Mouse (Mus musculus): ENCODE results near the gene Phospho1.

Phospho1 gene

DNA sequence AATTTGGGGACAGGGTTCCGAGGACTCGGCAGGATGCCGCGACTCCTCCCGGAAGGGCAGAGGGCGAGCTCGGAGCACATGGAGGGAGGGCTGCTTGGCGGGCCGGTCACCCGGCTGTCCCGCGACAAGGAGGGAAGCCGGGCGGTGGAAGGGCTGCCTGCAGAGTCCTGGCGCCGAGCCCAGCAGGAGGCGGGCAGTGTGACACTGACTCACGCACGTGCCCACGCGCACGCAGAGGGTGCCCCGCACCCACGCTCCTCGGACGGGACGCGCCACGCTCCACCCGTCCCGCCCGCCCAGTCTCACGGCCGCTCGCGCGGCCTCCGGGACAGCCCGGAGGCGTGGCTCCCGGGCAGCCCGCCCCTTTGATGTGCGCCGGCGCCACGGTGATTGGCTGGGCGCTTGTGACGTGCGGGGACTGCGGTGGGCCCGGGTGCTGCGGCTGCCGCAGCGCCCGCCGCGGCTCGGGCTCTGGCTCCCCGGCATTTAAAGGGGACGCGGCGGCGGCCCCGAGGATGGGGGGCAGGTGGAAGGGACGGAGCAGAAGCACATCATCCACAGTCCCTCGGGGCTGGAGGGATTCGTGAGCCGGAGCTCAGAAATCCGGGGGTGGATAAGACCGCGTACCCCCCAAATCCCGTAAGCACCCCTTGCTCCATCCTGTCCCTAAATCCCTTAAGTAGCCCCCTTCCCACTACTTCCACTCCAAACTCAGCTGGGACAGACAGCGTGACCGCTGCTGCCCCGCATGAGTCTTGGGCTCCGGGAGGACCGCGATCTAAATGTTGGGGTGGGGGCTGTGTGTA is at the start of gene Phospho1:
Gene Phospho1, plus strand, starts transcription at position 429 of the 806 bp plus-strand sequence.
- peak; percentile 93 for DNase-seq

DNA sequence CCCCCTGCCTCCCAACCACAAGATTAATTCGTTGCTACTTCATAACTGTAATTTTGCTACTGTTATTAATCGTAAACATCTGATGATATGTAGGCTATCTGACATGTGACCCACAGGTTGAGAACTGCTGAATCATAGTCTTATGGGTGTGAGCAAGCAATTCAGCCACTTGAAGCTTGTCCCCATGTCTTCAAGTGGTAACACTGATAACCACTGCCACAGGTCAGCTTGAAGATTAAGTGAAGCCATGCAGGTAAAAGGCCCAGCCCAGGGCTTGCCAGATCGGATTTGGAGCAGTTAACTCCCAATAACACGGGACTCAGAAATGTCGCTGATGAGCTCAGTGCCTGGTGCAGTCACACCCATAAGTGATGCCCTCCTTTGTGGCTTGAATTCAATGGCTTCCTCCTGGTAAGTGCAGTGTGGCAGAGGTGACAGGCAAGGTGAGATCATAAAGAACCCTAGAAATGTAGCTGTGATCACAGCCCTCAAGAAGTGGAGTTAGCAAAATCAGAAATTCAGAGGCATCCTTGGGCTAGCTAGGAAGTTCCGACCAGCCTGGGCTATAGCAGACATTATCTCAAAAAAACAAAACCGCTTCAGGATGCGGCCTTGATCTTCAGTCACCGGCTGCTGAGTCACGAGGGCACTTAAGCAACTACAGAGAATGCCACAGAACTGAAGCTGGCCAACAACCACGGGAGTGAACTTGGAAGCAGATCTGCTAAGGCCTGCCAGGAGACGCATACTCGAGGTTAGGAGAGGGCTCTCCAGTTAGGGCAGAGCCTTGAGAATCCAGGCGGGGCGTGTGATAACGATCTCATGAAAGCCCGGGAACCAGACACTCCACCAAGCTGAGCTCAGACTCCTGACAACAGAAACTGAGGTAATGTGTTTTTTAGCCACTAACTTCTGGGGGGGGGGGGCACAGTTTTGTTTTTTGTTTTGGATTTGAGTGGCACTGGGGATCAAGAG is 46.7 kb upstream of the Phospho1 start:
- DNase-seq: peak; percentile 95

- peak; percentile 79 for DNase-seq
These were observed 45.5 kb upstream of the Phospho1 start for GRCm38 (mm10) chr11:95778831-95779251.

- no peak for DNase-seq
These were observed 44.9 kb upstream of the Phospho1 start for GRCm38 (mm10) chr11:95779366-95779765.

- peak; percentile 76 for DNase-seq
These were observed 43.8 kb upstream of the Phospho1 start for GRCm38 (mm10) chr11:95780480-95780879.

DNA sequence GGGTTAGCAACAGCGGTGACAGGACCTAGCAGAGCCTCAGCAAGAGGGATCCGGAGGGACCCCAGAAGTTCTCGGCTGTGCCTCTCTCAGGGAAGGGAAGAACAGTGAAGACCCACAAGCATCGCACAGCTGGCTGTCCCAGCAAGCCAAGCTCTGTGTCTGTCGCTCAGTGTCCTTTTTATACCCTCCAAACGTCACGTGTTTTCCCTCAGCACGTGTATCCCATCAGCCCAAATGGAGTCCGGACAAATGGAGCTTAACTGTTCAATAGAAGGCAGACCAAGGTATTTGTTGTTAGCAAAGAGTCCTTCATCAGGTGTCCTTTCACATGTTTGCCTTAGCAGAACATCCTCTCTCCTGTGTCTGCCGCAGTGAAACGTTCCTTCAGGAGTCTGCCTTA is 42.7 kb upstream of the Phospho1 start:
- DNase-seq: no peak

- DNase-seq: no peak
These were observed 40.8 kb upstream of the Phospho1 start for GRCm38 (mm10) chr11:95783457-95783856.

GRCm38 (mm10) chr11:95783958-95784357 is 40.3 kb upstream of the Phospho1 start:
- no peak for DNase-seq

GRCm38 (mm10) chr11:95785675-95786074 is 38.6 kb upstream of the Phospho1 start:
- no peak for DNase-seq

GRCm38 (mm10) chr11:95786511-95786910 is 37.8 kb upstream of the Phospho1 start:
- no peak for DNase-seq

GRCm38 (mm10) chr11:95789451-95789891 is 34.8 kb upstream of the Phospho1 start:
- DNase-seq: peak; percentile 76

DNA sequence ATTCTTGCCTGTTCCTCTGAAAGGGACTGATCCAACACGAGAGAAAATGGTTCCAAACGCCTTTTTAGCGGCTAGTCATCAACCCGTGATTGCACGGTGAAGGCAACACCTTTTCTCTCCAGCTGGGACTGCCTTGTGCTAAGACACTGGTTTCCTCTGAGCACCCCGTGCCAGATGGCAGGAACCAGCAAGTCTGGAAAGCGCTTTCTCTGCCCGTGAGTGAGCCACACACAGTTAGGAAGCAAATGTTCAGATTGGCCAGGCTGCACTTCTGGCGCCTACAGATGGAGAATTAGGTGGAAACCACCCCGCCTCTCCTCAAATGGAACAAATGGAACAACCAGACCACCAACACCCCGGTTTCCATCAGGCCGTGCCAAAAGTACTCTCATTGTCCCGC is 32.5 kb upstream of the Phospho1 start:
- no peak for DNase-seq

GRCm38 (mm10) chr11:95792950-95793509 is 31.3 kb upstream of the Phospho1 start:
- DNase-seq: no peak

- DNase-seq: no peak
These were observed 30.1 kb upstream of the Phospho1 start for GRCm38 (mm10) chr11:95794201-95794600.

GRCm38 (mm10) chr11:95795582-95795981 is 28.7 kb upstream of the Phospho1 start:
- peak; percentile 31 for DNase-seq

DNA sequence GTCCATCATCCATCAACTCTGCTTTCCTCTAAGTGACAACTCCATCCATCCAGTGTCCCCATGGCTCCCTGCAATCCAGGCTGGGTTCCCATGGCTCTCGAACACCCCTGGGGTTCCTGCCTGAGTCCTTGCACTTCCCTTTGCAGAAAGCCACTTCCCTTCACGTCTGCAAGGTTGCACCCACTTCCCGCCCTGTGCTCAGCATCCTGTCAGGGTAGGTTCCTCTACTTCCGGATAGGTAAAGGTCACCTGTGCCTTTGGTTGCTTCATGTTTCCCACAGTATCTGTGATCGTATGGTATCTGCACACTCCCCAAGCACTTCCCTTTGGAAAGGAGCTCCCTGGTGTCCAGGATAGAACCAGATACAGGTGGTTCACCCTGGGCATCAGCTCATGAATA is 19.3 kb upstream of the Phospho1 start:
- DNase-seq: no peak

DNA sequence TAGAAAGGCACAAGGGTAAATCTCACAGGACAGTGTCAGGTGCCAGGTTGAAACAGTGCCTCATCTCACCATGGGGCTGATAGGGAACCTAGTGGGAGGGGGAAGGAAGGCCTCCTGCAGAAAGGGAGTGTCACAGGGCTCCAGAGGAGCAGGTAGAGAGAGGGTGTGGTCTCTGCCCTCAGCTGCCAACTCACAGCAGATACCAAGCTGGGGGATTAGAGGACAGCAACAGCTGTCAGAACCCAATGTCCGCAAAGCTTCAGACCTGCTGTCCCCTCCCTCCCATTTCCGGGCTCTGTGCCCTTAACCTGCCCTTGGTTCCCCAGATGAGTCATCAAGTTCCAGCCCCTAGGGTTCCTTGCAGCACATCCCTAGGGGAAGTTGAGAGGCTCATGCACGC is 18.8 kb upstream of the Phospho1 start:
- DNase-seq: no peak

GRCm38 (mm10) chr11:95807884-95808283 is 16.4 kb upstream of the Phospho1 start:
- no peak for DNase-seq

- DNase-seq: no peak
These were observed 15.8 kb upstream of the Phospho1 start for GRCm38 (mm10) chr11:95808448-95809011.

GRCm38 (mm10) chr11:95809603-95810002 is 14.7 kb upstream of the Phospho1 start:
- DNase-seq: no peak

DNA sequence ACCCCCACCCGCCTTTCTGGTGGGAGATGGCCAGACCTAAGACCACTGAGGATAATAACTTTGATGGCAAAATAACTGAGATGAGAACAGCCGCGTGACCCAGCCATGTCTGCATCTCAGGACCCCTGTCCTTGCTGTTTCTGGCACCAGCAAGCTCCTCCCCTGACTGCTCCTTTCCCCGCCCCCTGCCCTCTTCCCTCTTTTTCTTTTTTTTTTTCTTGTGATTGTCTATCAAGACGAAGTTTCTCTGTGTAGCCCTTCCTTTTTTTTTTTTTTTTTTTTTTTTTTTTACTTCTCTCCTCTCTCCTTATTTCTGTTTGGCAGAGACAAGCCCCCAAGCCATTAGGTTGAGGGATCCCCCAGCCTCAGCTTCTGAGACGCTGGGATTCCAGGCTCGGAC is 13.5 kb upstream of the Phospho1 start:
- DNase-seq: no peak

GRCm38 (mm10) chr11:95811741-95812140 is 12.6 kb upstream of the Phospho1 start:
- DNase-seq: no peak

DNA sequence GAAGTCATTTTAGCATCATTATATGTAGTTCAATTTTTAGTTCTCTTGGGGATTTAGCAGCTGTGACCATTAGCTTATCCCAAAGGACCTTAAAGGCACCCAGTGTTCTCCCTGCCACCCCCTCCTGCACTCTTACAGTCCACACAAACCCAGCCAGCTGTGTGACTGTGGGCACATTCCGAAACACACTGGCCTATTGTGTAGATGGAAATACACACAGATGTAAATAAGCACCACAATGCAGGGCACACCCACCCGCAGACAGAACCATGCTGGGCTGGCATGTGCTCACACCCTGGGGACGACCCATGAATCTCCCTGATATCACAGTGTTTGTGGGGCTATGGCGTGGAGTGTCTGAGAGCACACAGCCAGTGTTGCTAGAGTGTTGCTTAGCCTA is 12.1 kb upstream of the Phospho1 start:
- DNase-seq: no peak

Data from lung, postnatal 36 days (tissue).